Mouse (Mus musculus): ENCODE data around the gene Olfr129. TPM values are rescaled to one million over a fixed set of nuclear protein-coding genes. Genes with fewer than 3 reads are reported as not detected.

The Olfr129 gene
- total RNA-seq (2021), result not detected
- long read RNA-seq, experiment 1, result 0 reads
- long read RNA-seq, experiment 2, result 0 reads

DNA sequence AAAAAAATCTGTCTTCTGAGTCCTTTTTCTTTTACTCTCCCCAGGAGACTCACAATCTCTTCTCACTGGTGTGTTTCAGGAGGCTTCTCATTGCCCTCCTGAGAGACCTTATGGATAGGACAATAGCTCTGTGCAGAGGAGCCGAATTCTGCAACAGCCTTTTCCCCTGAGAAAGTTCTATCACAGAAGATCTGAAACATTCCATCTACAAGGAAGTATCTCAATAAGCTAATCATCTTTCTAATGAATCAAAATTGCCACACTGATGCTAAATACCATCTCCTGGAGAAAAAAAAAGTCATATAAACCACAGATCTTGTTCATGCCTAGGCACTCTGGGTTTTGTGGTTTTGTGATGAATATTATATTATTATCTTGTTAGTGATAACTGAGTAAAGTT is at the start of gene Olfr129:
TSS of gene Olfr129 (minus strand) at position 101 of the 400 bp plus-strand sequence.
- no peak for DNase-seq
- intact Hi-C loops (cut with DNase I), result no loop called here

- intact Hi-C loops (cut with DNase I), result no loop called here
- DNase-seq, result no peak
Measured at GRCm38 (mm10) chr17:38088593-38088992, 28.7 kb upstream of the Olfr129 start, which contains the start of gene Olfr131. Olfr131 (minus strand) TSS chr17:38088693.

DNA sequence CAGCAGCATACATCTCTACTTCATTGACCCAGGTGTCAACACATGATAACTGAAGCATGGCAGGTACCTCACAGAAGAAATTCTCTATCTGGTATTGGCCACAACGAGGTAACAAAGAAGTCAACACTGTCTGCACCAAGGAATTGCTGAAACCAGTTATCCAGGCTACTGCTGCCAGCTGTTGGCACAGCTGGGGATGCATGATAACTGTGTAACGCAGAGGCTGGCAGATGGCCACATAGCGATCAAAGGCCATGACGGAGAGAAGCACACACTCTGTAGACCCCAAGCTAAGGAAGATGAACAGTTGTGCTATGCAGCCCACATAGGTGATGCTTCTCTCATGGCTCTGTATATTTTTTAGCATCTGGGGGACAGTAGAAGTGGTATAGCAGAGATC is 22.5 kb upstream of the Olfr129 start:
- no peak for DNase-seq
- intact Hi-C loops (cut with DNase I), result no loop called here

DNA sequence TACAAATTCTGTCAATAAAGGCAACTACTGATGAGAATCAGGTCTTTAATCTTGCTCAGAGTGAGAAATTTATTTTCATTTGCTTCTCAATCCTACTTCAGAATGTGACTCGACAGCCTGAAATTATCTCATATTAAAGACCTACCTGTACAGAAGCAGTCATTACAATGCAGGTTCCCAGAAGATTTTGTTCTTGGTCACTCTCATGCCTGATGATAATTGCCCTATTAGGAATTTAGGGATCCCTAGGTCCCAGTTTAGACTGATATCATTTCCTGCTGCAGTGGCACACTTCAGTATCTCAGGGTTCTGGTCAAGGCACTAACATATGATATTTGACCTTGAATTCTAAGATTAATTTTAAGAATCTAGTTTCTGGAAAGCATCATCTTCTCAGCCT is 3.7 kb upstream of the Olfr129 start, which contains the start of gene Olfr130:
TSS of gene Olfr130 (plus strand) at position 301 of the 400 bp plus-strand sequence.
- DNase-seq, result no peak
- intact Hi-C loops (cut with DNase I), result no loop called here

- no peak for DNase-seq
- intact Hi-C loops (cut with DNase I), result no loop called here
Measured at GRCm38 (mm10) chr17:38026297-38026696, 33.6 kb downstream of the Olfr129 start.

DNA sequence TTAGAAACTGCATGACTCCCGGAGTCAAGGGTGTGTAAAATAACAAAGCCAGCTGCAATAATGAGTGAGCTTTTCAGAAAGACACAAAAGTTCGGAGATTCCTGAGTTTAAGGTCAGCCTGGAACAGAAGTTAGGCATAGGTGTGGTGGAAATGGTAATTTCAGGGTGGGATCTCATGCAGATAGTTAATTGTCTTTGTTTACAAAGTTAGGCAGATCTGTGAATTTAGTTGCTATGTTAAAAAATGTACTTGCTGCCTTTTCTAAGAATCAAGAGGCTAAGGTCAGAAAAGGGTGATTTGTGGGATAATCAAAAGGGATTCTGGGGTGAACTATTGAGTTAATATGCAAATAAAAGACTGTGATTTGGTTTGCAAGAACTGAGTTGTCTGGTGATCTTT is 43.5 kb downstream of the Olfr129 start:
- no peak for DNase-seq
- intact Hi-C loops (cut with DNase I), result no loop called here

GRCm38 (mm10) chr17:38004996-38005395 is 54.9 kb downstream of the Olfr129 start:
- intact Hi-C loops (cut with DNase I), result no loop called here
- no peak for DNase-seq

Other genes with a start within 250 kb of the Olfr129 start
- gene Olfr125, start 227.1 kb downstream of the Olfr129 start, total RNA-seq (2021), result not detected
- not detected for gene Olfr126, start 212.6 kb downstream of the Olfr129 start, total RNA-seq (2021)
- gene Olfr127, start 159.6 kb downstream of the Olfr129 start, total RNA-seq (2021), result not detected
- not detected for gene Olfr128, start 139.5 kb downstream of the Olfr129 start, total RNA-seq (2021)
- gene Olfr761, start 107.0 kb downstream of the Olfr129 start, total RNA-seq (2021), result not detected
- gene Olfr130, start 3.8 kb upstream of the Olfr129 start, total RNA-seq (2021), result not detected
- gene Olfr131, start 28.6 kb upstream of the Olfr129 start, total RNA-seq (2021), result not detected
- gene Olfr132, start 74.4 kb upstream of the Olfr129 start, total RNA-seq (2021), result not detected
- not detected for gene Olfr133, start 85.2 kb upstream of the Olfr129 start, total RNA-seq (2021)
- not detected for gene Olfr134, start 111.3 kb upstream of the Olfr129 start, total RNA-seq (2021)
- gene Olfr135, start 144.3 kb upstream of the Olfr129 start, total RNA-seq (2021), result not detected
- not detected for gene Olfr138, start 201.0 kb upstream of the Olfr129 start, total RNA-seq (2021)
- gene Olfr137, start 247.5 kb upstream of the Olfr129 start, total RNA-seq (2021), result not detected

Measured in heart, postnatal 14 days (tissue).